Mouse (Mus musculus): ENCODE data around the gene Azi2. TPM values are rescaled to one million over a fixed set of nuclear protein-coding genes. Genes with fewer than 3 reads are reported as not detected.

Azi2 gene
- polyA plus RNA-seq, 2 experiments = 16.9 to 33.7 TPM

DNA sequence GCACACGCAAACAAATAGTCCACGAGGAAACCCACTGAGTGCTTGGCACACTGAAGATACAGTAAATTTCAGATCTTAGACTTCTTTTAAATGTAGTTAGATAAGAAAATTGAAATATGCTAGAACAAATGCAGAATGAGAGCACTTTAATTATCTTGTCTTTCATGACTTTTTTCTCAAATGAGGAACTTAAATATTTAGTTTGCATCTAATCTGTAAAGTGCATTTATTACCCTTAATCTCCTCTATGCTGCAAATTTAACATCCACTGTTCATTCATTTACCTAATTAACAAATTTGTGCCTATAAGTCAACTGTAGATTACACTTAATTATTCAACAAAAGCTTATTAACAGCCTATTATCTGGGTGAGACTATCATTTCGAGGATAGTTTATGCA, 5.3 kb upstream of the Azi2 start:
- Histone ChIP-seq H3K27me3 (ENCODE audit: control insufficient read depth, insufficient read depth, low read length) (no peaks in the 10 kb centered on the region), H3K9me3 (ENCODE audit: control insufficient read depth, low read length) (no peaks in the 10 kb centered on the region), H3K4me3 (ENCODE audit: insufficient read depth in 1 of 2, low read depth in 2 of 2, low read length in 2 of 2) (no peak overlapping the region), H3K36me3 (replicated peaks; ENCODE audit: control insufficient read depth, insufficient read depth, low read depth) (no peaks in the 10 kb centered on the region), H3K4me2 (ENCODE audit: low read depth) (no peak overlapping the region), H3K4me1 (replicated peaks; ENCODE audit: control insufficient read depth in 2 of 2, insufficient read depth in 2 of 2, low read length in 1 of 2) (no peaks in the 10 kb centered on the region), H3K27ac (no peak overlapping the region), H3K9ac (replicated peaks) (no peak overlapping the region)
- no peak for TF ChIP-seq CTCF (IDR thresholded peaks at IDR 0.05; ENCODE audit: low read depth)
- TF ChIP-seq EP300 (IDR thresholded peaks at IDR 0.05; ENCODE audit: low read depth) = no peak
- 64% methylated on average over 3 of the region's 3 CpGs for WGBS (ENCODE audit: insufficient replicate concordance)
- DNase-seq (ENCODE audit: low read depth in 3 of 3, low spot score in 3 of 3) (no peak), ATAC-seq (ENCODE audit: insufficient read depth) (no peak)

DNA sequence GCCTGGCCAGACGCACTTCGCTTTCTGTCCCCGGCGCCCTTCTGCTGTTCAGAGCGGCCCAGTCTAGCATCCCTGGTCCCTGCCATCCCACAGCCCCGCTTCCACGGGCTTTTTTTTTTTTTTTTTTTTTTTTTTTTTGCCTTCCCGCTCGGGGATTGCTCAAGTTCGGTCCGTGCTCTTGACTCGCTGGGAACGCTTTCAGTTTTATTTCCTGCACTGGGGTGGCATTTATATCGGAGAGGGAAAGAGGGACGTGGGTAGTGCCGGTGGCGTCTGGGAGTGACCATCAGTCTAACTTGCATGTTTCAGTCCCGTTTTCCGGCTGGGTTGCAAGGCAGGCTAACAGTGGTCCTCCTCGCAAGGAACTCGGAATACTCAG, 712 bp downstream of the Azi2 start:
- Histone ChIP-seq H3K27me3 (ENCODE audit: control insufficient read depth, insufficient read depth, low read length) (no peaks in the 10 kb centered on the region), H3K4me2 (ENCODE audit: low read depth) (peak overlapping the region; percentile 91), H3K4me3 (ENCODE audit: insufficient read depth in 1 of 2, low read depth in 2 of 2, low read length in 2 of 2) (peak overlapping the region; percentile 85 to 95), H3K27ac (peak overlapping the region; percentile 86), H3K9ac (replicated peaks) (peak overlapping the region; percentile 94), H3K36me3 (replicated peaks; ENCODE audit: control insufficient read depth, insufficient read depth, low read depth) (peaks cover 3% of the 10 kb centered on the region), H3K4me1 (replicated peaks; ENCODE audit: control insufficient read depth in 2 of 2, insufficient read depth in 2 of 2, low read length in 1 of 2) (peaks cover 0 to 7% of the 10 kb centered on the region in 2 experiments; a peak in 2 of 4 replicates), H3K9me3 (ENCODE audit: control insufficient read depth, low read length) (no peaks in the 10 kb centered on the region)
- DNase-seq (ENCODE audit: low read depth in 3 of 3, low spot score in 3 of 3) (peak in 2 of 3 experiments; percentile 10 to 12), ATAC-seq (ENCODE audit: insufficient read depth) (no peak)
- TF ChIP-seq CTCF (IDR thresholded peaks at IDR 0.05; ENCODE audit: low read depth) = no peak
- no peak for TF ChIP-seq EP300 (IDR thresholded peaks at IDR 0.05; ENCODE audit: low read depth)
- 0% methylated on average over 18 of the region's 21 CpGs for WGBS (ENCODE audit: insufficient replicate concordance)

DNA sequence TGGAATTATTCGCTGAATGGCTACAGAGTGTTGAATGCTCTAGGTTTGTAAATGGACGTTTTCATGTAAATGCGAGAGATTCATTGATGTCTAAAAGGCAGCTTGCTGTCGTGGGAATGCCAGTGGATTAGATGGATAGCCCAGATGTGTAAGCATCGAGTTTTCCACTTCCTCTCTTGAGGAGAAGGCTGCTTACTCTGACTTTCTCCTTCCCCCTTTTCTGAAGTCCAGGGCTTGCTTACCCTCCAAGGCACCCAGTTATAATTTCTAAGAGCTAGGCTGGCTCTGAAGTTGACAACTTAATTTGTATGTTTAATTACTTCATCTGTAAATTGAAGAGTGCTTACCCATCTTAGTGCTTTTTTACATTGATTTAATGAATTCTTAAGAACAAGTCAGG, 1.3 kb downstream of the Azi2 start:
- peaks cover 0 to 7% of the 10 kb centered on the region in 2 experiments; a peak in 2 of 4 replicates for H3K4me1 ChIP-seq (replicated peaks; ENCODE audit: control insufficient read depth in 2 of 2, insufficient read depth in 2 of 2, low read length in 1 of 2)
- peaks cover 3% of the 10 kb centered on the region for H3K36me3 ChIP-seq (replicated peaks; ENCODE audit: control insufficient read depth, insufficient read depth, low read depth)
- no peak for ATAC-seq (ENCODE audit: insufficient read depth)
- peak overlapping the region; percentile 85 to 95 for H3K4me3 ChIP-seq (ENCODE audit: insufficient read depth in 1 of 2, low read depth in 2 of 2, low read length in 2 of 2)
- H3K4me2 ChIP-seq (ENCODE audit: low read depth) = peak overlapping the region; percentile 91
- no peak for DNase-seq (ENCODE audit: low read depth in 3 of 3, low spot score in 3 of 3)
- 19% methylated on average over 5 of the region's 5 CpGs for WGBS (ENCODE audit: insufficient replicate concordance)
- TF ChIP-seq EP300 (IDR thresholded peaks at IDR 0.05; ENCODE audit: low read depth) = no peak
- no peak for TF ChIP-seq CTCF (IDR thresholded peaks at IDR 0.05; ENCODE audit: low read depth)
- no peaks in the 10 kb centered on the region for H3K9me3 ChIP-seq (ENCODE audit: control insufficient read depth, low read length)
- H3K9ac ChIP-seq (replicated peaks) = peak overlapping the region; percentile 94
- H3K27ac ChIP-seq = no peak overlapping the region
- H3K27me3 ChIP-seq (ENCODE audit: control insufficient read depth, insufficient read depth, low read length) = no peaks in the 10 kb centered on the region

DNA sequence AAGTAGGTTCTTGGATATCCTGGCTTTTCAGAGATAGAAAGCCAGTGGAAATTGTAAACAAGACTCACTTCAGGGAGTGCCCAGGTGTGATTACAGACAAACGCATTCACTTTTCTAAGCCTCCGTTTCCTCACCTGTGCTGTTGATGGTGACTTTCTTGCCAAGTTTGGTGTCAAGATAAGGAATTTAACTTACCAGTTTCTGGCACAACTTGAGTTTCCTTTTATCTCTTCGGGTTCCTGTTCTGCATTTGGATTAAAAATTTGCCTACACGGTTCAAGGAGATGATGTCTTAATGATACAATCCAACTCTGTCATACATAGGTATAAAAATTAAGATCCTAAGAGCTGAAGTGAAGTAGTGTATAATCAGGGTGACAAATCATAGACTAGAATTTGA, 2.4 kb downstream of the Azi2 start:
- Histone ChIP-seq H3K36me3 (replicated peaks; ENCODE audit: control insufficient read depth, insufficient read depth, low read depth) (peaks cover 3% of the 10 kb centered on the region), H3K4me3 (ENCODE audit: insufficient read depth in 1 of 2, low read depth in 2 of 2, low read length in 2 of 2) (no peak overlapping the region), H3K4me1 (replicated peaks; ENCODE audit: control insufficient read depth in 2 of 2, insufficient read depth in 2 of 2, low read length in 1 of 2) (peaks cover 0 to 7% of the 10 kb centered on the region in 2 experiments; a peak in 2 of 4 replicates), H3K4me2 (ENCODE audit: low read depth) (peak overlapping the region; percentile 91), H3K27ac (no peak overlapping the region), H3K9ac (replicated peaks) (no peak overlapping the region), H3K27me3 (ENCODE audit: control insufficient read depth, insufficient read depth, low read length) (no peaks in the 10 kb centered on the region), H3K9me3 (ENCODE audit: control insufficient read depth, low read length) (no peaks in the 10 kb centered on the region)
- DNase-seq (ENCODE audit: low read depth in 3 of 3, low spot score in 3 of 3) (no peak), ATAC-seq (ENCODE audit: insufficient read depth) (no peak)
- TF ChIP-seq CTCF (IDR thresholded peaks at IDR 0.05; ENCODE audit: low read depth) (no peak), EP300 (IDR thresholded peaks at IDR 0.05; ENCODE audit: low read depth) (no peak)
- 65% methylated on average over 4 of the region's 4 CpGs for WGBS (ENCODE audit: insufficient replicate concordance)

DNA sequence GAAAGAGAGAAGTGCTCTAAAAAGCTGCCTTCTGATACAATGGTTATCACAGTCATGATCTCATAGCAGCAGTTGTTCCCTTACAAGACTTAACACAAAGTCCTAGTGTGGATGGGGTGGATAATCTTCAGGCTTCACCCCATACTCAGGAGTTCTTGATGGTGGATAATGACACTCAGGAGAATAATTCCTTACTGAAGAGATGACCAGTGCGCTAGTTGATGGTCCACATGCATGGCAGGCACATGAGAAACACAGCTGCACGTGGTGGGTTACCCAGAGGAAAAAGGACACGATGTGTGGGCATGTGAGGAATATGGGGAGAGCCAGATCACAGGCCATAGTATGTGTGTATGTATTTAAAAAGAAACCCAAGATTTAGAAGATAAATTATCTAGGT, 3.3 kb downstream of the Azi2 start:
- Histone ChIP-seq H3K4me3 (ENCODE audit: insufficient read depth in 1 of 2, low read depth in 2 of 2, low read length in 2 of 2) (no peak overlapping the region), H3K4me1 (replicated peaks; ENCODE audit: control insufficient read depth in 2 of 2, insufficient read depth in 2 of 2, low read length in 1 of 2) (peaks cover 0 to 7% of the 10 kb centered on the region in 2 experiments; a peak in 2 of 4 replicates), H3K36me3 (replicated peaks; ENCODE audit: control insufficient read depth, insufficient read depth, low read depth) (peaks cover 3% of the 10 kb centered on the region), H3K9me3 (ENCODE audit: control insufficient read depth, low read length) (no peaks in the 10 kb centered on the region), H3K27ac (no peak overlapping the region), H3K4me2 (ENCODE audit: low read depth) (no peak overlapping the region), H3K27me3 (ENCODE audit: control insufficient read depth, insufficient read depth, low read length) (no peaks in the 10 kb centered on the region), H3K9ac (replicated peaks) (no peak overlapping the region)
- TF ChIP-seq CTCF (IDR thresholded peaks at IDR 0.05; ENCODE audit: low read depth) (no peak), EP300 (IDR thresholded peaks at IDR 0.05; ENCODE audit: low read depth) (no peak)
- DNase-seq (ENCODE audit: low read depth in 3 of 3, low spot score in 3 of 3) = no peak
- no peak for ATAC-seq (ENCODE audit: insufficient read depth)
- 88% methylated on average over 3 of the region's 3 CpGs for WGBS (ENCODE audit: insufficient replicate concordance)
